Mouse (Mus musculus): Measurements from ENCODE around the gene Tbc1d17.

- TF ChIP-seq GATA1 (IDR thresholded peaks at IDR 0.05; ENCODE audit: borderline replicate concordance, low read length) (no peak), FLI1 (IDR thresholded peaks at IDR 0.05; ENCODE audit: low read length) (no peak)
Observed at GRCm38 (mm10) chr7:44826771-44827170, 22.1 kb downstream of the Tbc1d17 start.

Data from megakaryocyte, embryonic 14.5 days (primary cell).